Mouse (Mus musculus) urinary bladder, postnatal 25 days (tissue): ENCODE measurements around the gene Srrm3.

Experiments
- DNase-seq: peaks from one replicate; pipeline ENCODE4 v3.0.0; 2022; ENCODE audit warnings: low spot score

The Srrm3 gene

GRCm38 (mm10) chr5:135822316-135822944, 15.7 kb downstream of the Srrm3 start:
- no peak for DNase-seq

- DNase-seq, result no peak
Measured at GRCm38 (mm10) chr5:135824517-135824916, 17.8 kb downstream of the Srrm3 start.

GRCm38 (mm10) chr5:135826225-135826624, 19.5 kb downstream of the Srrm3 start:
- DNase-seq, result no peak

DNA sequence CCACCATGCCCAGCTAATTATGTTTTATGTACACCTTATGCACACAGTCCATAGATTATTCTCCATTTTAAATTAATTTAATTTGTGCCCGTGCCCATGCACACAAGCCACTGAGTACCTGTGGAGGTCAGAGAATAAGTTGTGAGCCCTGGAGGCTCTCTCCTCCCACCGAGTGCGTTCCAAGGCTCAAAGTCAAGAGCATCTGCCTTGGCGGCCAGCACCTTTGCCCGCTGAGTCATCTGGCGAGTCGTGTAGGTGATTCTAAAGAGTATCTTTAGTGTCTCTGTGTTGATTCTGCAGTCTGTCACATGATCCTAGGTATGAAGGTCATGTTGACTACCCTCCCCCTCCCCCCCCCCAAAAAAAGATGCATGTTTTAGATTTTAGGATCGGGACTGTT, 22.7 kb downstream of the Srrm3 start:
- no peak for DNase-seq

GRCm38 (mm10) chr5:135832729-135833128, 26.0 kb downstream of the Srrm3 start:
- DNase-seq, result no peak

DNA sequence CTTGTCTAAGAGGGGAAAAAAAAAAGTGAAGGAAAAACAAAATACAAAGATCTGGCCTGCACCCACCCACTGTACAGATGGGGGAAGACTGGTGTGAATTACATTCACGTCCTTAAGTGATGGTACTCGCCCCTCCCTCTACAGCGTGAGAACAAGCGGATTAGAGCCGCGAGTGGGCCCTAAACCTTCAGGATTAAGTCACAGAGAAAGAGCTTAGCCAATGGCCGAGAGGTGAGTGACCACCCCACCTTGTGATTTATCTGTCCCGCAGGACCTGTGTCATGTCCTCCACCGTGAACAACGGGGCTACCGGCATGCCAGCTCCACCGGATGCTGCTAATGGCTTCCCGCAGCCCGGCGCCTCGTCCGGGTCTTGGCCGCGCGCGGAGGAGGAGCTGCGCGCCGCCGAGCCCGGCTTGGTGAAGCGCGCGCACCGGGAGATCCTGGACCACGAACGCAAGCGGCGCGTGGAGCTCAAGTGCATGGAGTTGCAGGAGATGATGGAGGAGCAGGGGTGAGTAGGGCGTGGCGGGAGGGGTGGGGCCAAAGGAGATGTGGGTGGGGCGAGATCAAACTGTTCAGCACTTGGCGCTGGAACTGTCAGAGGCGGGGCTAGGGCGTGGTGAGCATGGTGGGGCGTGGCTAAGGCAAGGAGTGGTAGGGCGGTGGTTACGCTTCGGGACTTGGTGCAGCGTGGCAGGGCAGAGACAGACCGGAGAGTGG, 28.2 kb downstream of the Srrm3 start:
- peak; percentile 34 for DNase-seq

DNA sequence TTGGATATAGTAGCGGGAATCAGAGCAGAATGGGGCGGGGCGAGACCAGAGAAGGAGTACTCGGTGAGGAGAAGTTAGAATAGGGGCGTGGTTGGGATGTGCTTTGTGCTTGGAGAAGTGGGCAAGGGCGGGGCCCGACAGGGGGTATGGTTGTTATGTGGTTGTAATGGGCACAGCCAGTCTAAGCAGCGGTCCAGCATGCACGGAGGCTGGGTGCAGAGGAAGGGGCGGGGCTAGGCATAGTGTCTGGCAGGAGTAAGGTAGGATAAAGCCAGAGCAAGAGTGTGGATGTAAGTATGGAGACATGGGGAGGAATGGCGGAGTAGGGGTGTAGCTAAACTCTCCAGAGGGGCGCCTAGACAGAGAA, 28.8 kb downstream of the Srrm3 start:
- DNase-seq, result no peak

DNA sequence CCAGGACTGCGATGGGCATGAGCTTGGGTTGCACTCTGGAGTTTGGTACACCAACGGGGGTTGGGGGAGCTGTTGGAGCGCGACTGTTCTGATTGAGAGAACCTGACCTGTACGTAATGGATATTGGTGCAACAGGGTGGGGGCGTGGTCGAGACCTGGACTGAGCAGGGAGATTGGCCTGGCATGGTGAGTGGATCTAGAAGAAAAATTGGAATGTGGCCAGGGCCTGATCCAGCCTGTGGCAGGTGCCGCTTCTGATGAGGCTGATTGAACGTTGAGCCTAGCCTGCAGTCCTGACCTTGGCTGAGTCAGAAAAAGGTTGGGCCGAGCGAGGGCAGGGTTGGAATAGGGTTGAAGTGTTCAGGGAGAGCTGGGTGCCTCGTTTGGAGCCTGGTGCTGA, 29.3 kb downstream of the Srrm3 start:
- DNase-seq, result no peak

DNA sequence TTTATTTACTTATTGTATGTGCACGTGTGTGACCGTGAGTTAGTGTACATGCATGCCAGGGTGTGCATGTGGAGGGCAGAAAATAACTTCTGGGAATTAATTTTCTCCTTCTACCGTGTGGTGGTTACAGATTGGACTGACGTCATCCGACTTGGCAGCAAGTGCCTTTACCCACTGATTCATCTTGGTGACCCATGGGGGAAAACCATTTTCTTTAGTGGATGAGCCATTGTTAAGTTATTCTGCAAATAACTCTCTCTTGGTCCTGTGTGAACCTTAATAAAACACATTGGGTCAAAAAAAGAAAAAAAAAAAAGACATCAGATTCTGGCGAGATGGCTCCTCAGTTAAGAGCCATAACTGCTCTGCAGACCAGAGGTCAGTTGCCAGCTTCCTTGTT, 35.0 kb downstream of the Srrm3 start:
- no peak for DNase-seq

DNA sequence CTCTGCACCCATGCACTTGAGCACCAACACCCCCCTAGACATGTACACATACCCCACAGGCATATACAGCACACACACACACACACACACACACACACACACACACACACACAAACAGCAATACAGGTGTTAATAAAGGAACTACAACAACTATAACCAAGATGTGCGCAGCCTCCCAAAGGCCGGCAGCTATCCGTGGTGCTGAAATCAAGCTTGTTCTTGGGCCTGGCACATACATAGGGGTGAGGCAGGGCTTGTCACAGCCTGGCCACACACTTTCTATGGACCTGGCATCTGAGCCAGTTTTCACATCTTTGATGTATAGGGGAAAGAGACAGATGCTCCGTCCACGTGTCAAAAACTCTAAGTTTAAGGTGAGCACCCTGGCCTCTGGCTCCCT, 36.7 kb downstream of the Srrm3 start:
- DNase-seq, result peak; percentile 33

DNA sequence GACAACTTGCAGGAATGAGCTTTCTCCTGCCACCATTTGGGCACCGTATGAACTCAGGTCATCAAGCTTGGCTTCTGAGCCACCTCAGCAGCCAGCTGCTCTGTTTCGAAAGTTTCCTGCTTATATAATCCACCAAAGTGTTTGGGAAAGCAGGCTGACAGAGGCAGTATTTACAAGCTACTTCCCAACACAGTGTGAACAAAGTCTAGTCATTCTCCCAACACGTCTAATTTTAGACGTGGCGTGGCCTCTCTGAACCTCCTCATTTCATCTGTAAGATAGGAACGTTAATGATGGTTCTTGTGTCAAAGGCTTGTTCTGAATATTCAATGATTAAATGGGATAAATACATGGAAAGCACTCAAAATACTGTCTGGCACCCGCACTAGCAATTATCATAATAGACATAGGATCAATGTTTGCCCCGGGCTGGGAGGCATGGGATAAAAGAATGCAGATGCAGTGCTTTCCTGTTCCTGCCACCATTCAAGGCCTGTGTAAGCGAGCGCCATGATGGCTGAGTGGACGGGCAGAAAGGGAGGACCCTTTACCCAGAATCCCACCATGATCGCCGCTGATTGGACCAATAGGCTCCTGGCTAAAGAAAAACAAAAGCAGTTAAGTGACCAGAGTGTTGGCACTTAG, 39.1 kb downstream of the Srrm3 start:
- no peak for DNase-seq

GRCm38 (mm10) chr5:135847460-135847859, 40.8 kb downstream of the Srrm3 start:
- no peak for DNase-seq

GRCm38 (mm10) chr5:135847881-135848280, 41.2 kb downstream of the Srrm3 start:
- DNase-seq, result no peak

GRCm38 (mm10) chr5:135851024-135851423, 44.3 kb downstream of the Srrm3 start:
- no peak for DNase-seq

- no peak for DNase-seq
Measured at GRCm38 (mm10) chr5:135851481-135851880, 44.8 kb downstream of the Srrm3 start.

DNA sequence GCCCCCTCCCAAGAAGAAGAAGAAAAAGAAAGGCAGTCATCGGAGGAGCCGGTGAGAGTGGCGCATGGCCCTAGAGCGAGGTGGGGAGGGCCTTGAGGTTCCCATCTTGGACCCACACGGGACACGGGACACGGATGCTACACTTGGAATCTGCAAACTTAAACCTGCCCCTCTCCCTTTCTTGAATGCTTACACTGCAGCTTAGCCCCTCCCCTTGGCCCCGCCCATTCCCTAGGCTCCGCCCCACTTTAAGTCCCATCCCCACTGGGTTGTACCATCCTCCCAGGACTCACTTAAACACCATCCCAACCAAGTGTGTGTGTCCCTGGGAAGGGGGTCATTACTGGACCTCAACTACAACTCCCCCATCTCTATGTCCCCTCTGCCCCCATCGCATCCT, 45.7 kb downstream of the Srrm3 start:
- DNase-seq, result no peak

GRCm38 (mm10) chr5:135853731-135854130, 47.0 kb downstream of the Srrm3 start:
- DNase-seq, result no peak

DNA sequence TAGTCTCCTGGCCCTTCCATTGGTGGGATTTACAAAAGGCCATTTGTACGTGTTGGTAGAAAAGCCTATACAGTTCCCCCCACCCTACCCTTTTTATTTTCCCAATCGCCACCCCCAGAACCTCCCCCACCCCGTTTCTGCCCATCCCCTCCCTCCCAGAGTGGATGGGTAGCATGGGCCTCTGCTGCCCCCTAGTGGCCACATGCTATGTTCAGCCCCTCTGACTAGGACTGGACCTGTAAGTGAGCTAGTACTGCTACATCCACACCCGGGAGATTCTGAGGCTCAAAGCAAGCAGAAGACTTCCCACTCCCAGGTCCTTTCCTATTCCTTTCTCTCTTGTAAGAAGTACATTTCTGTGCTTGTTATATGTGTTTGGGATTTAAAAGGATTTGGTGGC, 48.5 kb downstream of the Srrm3 start:
- peak; percentile 75 for DNase-seq

DNA sequence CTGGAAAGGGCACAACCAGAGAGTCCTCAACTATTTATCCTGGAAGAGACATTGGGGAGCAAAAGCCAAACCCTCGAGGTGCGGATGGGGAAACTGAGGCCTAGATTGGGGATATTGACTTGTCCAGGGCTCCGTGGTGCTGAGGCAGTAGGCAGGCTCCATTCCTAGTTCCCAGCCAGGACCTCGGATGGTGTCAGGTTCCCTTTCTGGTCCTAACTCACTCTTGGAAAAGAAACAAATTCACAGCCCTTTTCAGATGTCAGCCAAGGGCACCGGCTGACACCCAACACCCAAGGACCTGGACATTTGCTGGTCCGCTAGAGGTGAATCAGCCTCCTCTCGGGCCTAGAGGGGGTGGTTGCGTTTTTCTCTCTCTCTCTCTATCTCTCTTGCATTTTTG, 60.0 kb downstream of the Srrm3 start:
- DNase-seq, result no peak

GRCm38 (mm10) chr5:135867637-135868593, 61.2 kb downstream of the Srrm3 start:
- no peak for DNase-seq

- no peak for DNase-seq
Measured at GRCm38 (mm10) chr5:135868653-135869052, 62.0 kb downstream of the Srrm3 start.

DNA sequence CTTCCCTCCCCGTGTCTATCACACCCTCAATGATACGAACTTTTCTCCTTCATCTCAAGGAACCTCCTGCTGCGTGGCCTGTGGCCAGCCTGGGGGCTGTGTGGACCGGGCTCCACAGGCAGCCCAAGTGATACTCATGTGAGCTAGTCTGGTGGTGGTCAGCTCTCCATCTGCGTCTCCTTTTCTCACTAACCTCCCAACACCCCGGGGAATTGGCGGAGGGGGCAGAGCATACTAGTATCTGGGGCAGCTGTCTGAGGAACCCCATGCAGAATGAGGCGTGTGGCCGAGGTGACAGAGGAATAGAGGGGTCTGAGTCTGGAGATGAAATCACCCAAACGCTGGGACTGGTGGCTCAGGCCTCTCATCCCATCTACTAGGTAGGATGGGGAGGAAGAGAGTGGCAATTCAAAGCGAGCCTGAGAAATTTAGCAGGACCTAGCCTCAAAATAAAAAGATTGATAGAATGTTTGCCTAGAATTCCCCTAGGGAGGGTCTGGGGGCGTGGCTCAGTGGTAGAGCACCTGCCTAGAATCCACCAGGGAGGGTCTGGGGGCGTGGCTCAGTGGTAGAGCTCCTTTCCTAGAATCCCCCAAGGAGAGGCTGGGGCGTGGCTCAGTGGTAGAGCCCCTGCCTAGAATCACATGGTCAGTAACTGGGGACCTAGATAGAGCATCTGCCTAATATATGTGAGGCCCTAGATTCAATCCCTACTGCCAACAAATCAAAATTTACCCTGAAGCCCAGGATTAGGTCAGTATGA, 63.2 kb downstream of the Srrm3 start:
- DNase-seq, result no peak
